ENCODE assay signal across 31 mouse cellular contexts in the genomic region with DNA sequence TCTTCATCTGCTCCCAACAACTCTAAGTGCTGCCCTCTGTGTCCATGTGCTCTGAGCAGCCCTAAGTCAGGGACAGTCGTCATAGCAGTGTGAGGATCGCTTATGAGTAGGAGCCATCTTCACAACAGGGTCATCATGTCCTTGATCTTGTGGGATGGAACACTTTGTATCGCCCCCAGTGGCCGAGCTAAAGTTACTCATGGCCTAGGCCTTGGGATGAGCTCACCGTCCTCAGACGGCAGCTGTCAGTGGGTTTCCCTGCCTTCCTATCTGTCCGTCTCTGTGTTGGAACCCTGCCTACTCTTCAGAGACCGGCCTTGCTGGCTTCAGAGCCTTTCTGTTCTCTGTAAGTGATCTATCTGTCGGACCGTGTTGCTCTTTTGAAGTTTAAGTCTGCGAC.
A peak's percentile ranks its signal among the peaks of the same experiment; 100 is the strongest.
DNase-seq lines count a peak whose midpoint lies in the region; ATAC-seq lines count a peak whose summit lies in the region.
"Had no signal": no experiment of that assay in that cellular context is flagged by ENCODE, and none has a peak within 500 bp of the region (broad histone marks: within the 10 kb centered on the region; RNA-seq: fewer than 3 reads in every experiment).

No protein-coding gene starts in this region.

- no peaks in the 10 kb centered on the region for H3K36me3 ChIP-seq in heart, embryonic 12.5 days
- H3K36me3 ChIP-seq: embryonic facial prominence, embryonic 12.5 days; hindbrain, embryonic 13.5 days; liver, embryonic 15.5 days; neural tube, embryonic 12.5 days; stomach, embryonic 15.5 days had no signal

- H3K4me2 ChIP-seq in heart, embryonic 12.5 days, result no peak overlapping the region
- H3K4me2 ChIP-seq: embryonic facial prominence, embryonic 12.5 days; heart, embryonic 11.5 days; hindbrain, embryonic 13.5 days; liver, embryonic 15.5 days; lung, embryonic 14.5 days; midbrain, embryonic 11.5 days; neural tube, embryonic 12.5 days; stomach, embryonic 15.5 days had no signal

- WGBS in heart, embryonic 12.5 days, result 72% methylated on average over 11 of the region's 11 CpGs

- H3K9me3 ChIP-seq in heart, embryonic 12.5 days (replicated peaks), result no peaks in the 10 kb centered on the region
- H3K9me3 ChIP-seq: embryonic facial prominence, embryonic 12.5 days; hindbrain, embryonic 13.5 days; liver, embryonic 15.5 days; neural tube, embryonic 12.5 days; stomach, embryonic 15.5 days had no signal

- DNase-seq in ovary, adult 18-20 months (ENCODE audit: low spot score), result peak; percentile 68
- no peak for DNase-seq in ovary, postnatal 14 days (ENCODE audit: low spot score)
- DNase-seq in adrenal gland, adult 2 months, result peak; percentile 89
- DNase-seq in adrenal gland, postnatal 36 days, result peak; percentile 82 to 83
- DNase-seq in gastrocnemius, postnatal 4 days (ENCODE audit: low spot score in 2 of 2), result no peak
- DNase-seq in liver, result no peak
- DNase-seq: cerebellum, adult 8-10 months; cerebellum, postnatal 36 days; forebrain, postnatal 0 days; gastrocnemius, postnatal 10 days; heart, postnatal 4 days; kidney, adult 8-10 months; kidney, postnatal 4 days; lung, embryonic 14.5 days; lung, postnatal 14 days; right cerebral cortex, postnatal 25 days; thymus, adult 18-20 months; thymus, postnatal 25 days had no signal

- H3K27me3 ChIP-seq in heart, embryonic 12.5 days (replicated peaks), result peaks cover 28% of the 10 kb centered on the region
- H3K27me3 ChIP-seq: embryonic facial prominence, embryonic 12.5 days; hindbrain, embryonic 13.5 days; liver, embryonic 15.5 days; neural tube, embryonic 12.5 days; stomach, embryonic 15.5 days had no signal

- ATAC-seq in heart, embryonic 12.5 days (ENCODE audit: insufficient number of reproducible peaks, low FRiP score), result no peak
- ATAC-seq: activated CD4-positive, CD25-positive, alpha-beta regulatory T cell, adult 4 months; CD4-positive, CD25-positive, alpha-beta regulatory T cell, adult 4 months; forebrain, postnatal 0 days; intestine, embryonic 16.5 days; midbrain, embryonic 16.5 days had no signal

- no peaks in the 10 kb centered on the region for H3K4me1 ChIP-seq in heart, embryonic 12.5 days (replicated peaks)
- H3K4me1 ChIP-seq: embryonic facial prominence, embryonic 12.5 days; liver, embryonic 15.5 days had no signal

- no peak overlapping the region for H3K9ac ChIP-seq in heart, embryonic 12.5 days
- H3K9ac ChIP-seq: embryonic facial prominence, embryonic 12.5 days; forebrain, postnatal 0 days; hindbrain, embryonic 13.5 days; liver, embryonic 15.5 days; lung, embryonic 14.5 days; neural tube, embryonic 12.5 days; stomach, embryonic 15.5 days had no signal

- H3K4me3 ChIP-seq in heart, embryonic 12.5 days, result no peak overlapping the region
- H3K4me3 ChIP-seq: embryonic facial prominence, embryonic 12.5 days; hindbrain, embryonic 13.5 days; liver, embryonic 15.5 days; neural tube, embryonic 12.5 days; stomach, embryonic 15.5 days had no signal

- H3K27ac ChIP-seq in heart, embryonic 12.5 days (ENCODE audit: poor library complexity, severe bottlenecking), result no peak overlapping the region
- H3K27ac ChIP-seq: embryonic facial prominence, embryonic 12.5 days; hindbrain, embryonic 13.5 days; kidney, postnatal 0 days; liver, embryonic 15.5 days; neural tube, embryonic 12.5 days; stomach, embryonic 15.5 days had no signal

Comparison
In these comparisons a context has a peak if more than half of its experiments do, and no peak if none do; other contexts are left out.
1. DNase-seq: peak in ovary, adult 18-20 months (single experiment), adrenal gland, adult 2 months (single experiment) and adrenal gland, postnatal 36 days (2 of 2); none in ovary, postnatal 14 days (single experiment), gastrocnemius, postnatal 4 days (0 of 2) and liver (single experiment).